Comparison of ENCODE assay signal across 13 mouse cellular contexts in the genomic region with DNA sequence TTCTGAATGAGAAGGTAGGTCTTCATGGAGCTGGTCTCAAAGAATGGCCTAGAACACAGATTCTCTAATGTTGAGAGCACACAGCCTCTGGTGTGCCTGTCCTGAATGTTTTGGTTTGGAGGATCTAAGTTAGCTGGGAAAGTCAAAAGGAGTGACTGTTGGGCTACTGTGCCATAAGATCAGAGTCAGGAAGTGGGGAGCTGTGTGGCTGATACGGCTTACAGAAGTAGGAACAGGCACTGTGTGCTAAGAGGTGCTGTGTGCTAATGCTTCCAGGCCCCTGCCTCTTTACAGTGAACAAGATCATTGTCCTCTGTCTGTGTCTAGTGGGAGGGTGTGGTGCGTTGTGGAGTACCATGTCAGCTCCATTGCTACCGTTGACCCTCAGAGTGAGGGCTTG. TPM values are rescaled to one million over a fixed set of nuclear protein-coding genes. Genes with fewer than 3 reads are reported as not detected.
DNase-seq lines count a peak whose midpoint lies in the region; ATAC-seq and TF ChIP-seq lines count a peak whose summit lies in the region.
"Had no signal": no experiment of that assay in that cellular context is flagged by ENCODE, and none has a peak within 500 bp of the region (broad histone marks: within the 10 kb centered on the region; RNA-seq: fewer than 3 reads in every experiment).

No protein-coding gene starts in this region.

- TF ChIP-seq EP300 in liver, postnatal 0 days (IDR thresholded peaks at IDR 0.05; ENCODE audit: low read depth): no peak

- intact Hi-C loops in gastrocnemius, postnatal 14 days (cut with DNase I; ENCODE audit: low total_unique reads): no loop called here

- no peak overlapping the region for H3K9ac ChIP-seq in liver, postnatal 0 days (replicated peaks)
- no peak overlapping the region for H3K9ac ChIP-seq in liver, embryonic 11.5 days (ENCODE audit: low read depth, low read length)
- no peak overlapping the region for H3K9ac ChIP-seq in heart, embryonic 11.5 days (ENCODE audit: low read depth, low read length)
- H3K9ac ChIP-seq: heart, embryonic 15.5 days had no signal

- ATAC-seq in liver, postnatal 0 days: no peak
- no peak for ATAC-seq in liver, embryonic 11.5 days (replicated peaks; ENCODE audit: low FRiP score)
- peak; percentile 62 for ATAC-seq in megakaryocyte, adult 5-6 weeks (ENCODE audit: poor library complexity, severe bottlenecking)
- ATAC-seq in heart, embryonic 11.5 days (replicated peaks; ENCODE audit: insufficient number of reproducible peaks, low FRiP score, low TSS enrichment): no peak

- 0 out of 2 replicates have a peak overlapping the region, but pooled peaks have one; percentile 10 for H3K4me3 ChIP-seq in liver, postnatal 0 days (ENCODE audit: low read depth, low read length)
- H3K4me3 ChIP-seq in liver, embryonic 11.5 days (ENCODE audit: low read depth, low read length): no peak overlapping the region
- no peak overlapping the region for H3K4me3 ChIP-seq in heart, embryonic 11.5 days (ENCODE audit: low read depth, low read length)
- H3K4me3 ChIP-seq: heart, embryonic 15.5 days had no signal

- WGBS in liver, postnatal 0 days (ENCODE audit: insufficient replicate concordance): 46% methylated on average over 3 of the region's 3 CpGs
- 65% methylated on average over 3 of the region's 3 CpGs for WGBS in liver, embryonic 11.5 days
- WGBS in heart, embryonic 11.5 days (ENCODE audit: insufficient replicate concordance): 83% methylated on average over 3 of the region's 3 CpGs

- no peak for DNase-seq in liver, postnatal 0 days
- no peak for DNase-seq in liver, embryonic 11.5 days (ENCODE audit: low spot score)
- peak; percentile 43 for DNase-seq in MEL-GATA-1-ER (ENCODE audit: extremely low read depth, low read depth)
- DNase-seq in thymus, postnatal 4 days: peak; percentile 33
- DNase-seq in gastrocnemius, postnatal 14 days: no peak
- DNase-seq: adrenal gland, postnatal 36 days; cerebellum, postnatal 10 days; gastrocnemius, postnatal 36 days; kidney, postnatal 25 days; layer of hippocampus, adult 9-11 months had no signal

- peaks cover 58% of the 10 kb centered on the region for H3K4me1 ChIP-seq in liver, postnatal 0 days (ENCODE audit: insufficient read depth)
- peaks cover 20% of the 10 kb centered on the region for H3K4me1 ChIP-seq in liver, embryonic 11.5 days (replicated peaks; ENCODE audit: control insufficient read depth, insufficient read depth, low read length)
- H3K4me1 ChIP-seq in heart, embryonic 11.5 days (ENCODE audit: control insufficient read depth, insufficient read depth, low read length): peaks cover 58% of the 10 kb centered on the region

- no peaks in the 10 kb centered on the region for H3K27me3 ChIP-seq in liver, postnatal 0 days (ENCODE audit: insufficient read depth, low read length)
- H3K27me3 ChIP-seq in liver, embryonic 11.5 days (replicated peaks; ENCODE audit: control insufficient read depth, insufficient read depth, low read length): no peaks in the 10 kb centered on the region
- no peaks in the 10 kb centered on the region for H3K27me3 ChIP-seq in heart, embryonic 11.5 days (ENCODE audit: control insufficient read depth, insufficient read depth, low read length)
- H3K27me3 ChIP-seq: heart, embryonic 15.5 days had no signal

- H3K4me2 ChIP-seq in liver, postnatal 0 days (ENCODE audit: low read depth, low read length): peak overlapping the region; percentile 36
- no peak overlapping the region for H3K4me2 ChIP-seq in liver, embryonic 11.5 days
- H3K4me2 ChIP-seq in heart, embryonic 11.5 days: no peak overlapping the region
- H3K4me2 ChIP-seq: heart, embryonic 15.5 days had no signal

- peak overlapping the region; percentile 83 for H3K27ac ChIP-seq in liver, postnatal 0 days (ENCODE audit: low read depth)
- no peak overlapping the region for H3K27ac ChIP-seq in liver, embryonic 11.5 days (ENCODE audit: low read depth, low read length)
- no peak overlapping the region for H3K27ac ChIP-seq in heart, embryonic 11.5 days (ENCODE audit: low read depth, low read length)
- H3K27ac ChIP-seq: heart, embryonic 15.5 days had no signal

- H3K36me3 ChIP-seq in liver, postnatal 0 days (replicated peaks; ENCODE audit: insufficient read depth, low read length): peaks cover 4% of the 10 kb centered on the region; the same call in 1 of the 2 replicates
- no peaks in the 10 kb centered on the region for H3K36me3 ChIP-seq in liver, embryonic 11.5 days (ENCODE audit: control insufficient read depth, insufficient read depth, low read length)
- no peaks in the 10 kb centered on the region for H3K36me3 ChIP-seq in heart, embryonic 11.5 days (ENCODE audit: control insufficient read depth, insufficient read depth, low read length)
- H3K36me3 ChIP-seq: heart, embryonic 15.5 days had no signal

- H3K9me3 ChIP-seq in liver, postnatal 0 days (ENCODE audit: low read length): no peaks in the 10 kb centered on the region
- H3K9me3 ChIP-seq in liver, embryonic 11.5 days (ENCODE audit: control insufficient read depth, low read length): no peaks in the 10 kb centered on the region
- H3K9me3 ChIP-seq in heart, embryonic 11.5 days (replicated peaks; ENCODE audit: control insufficient read depth, low read length): no peaks in the 10 kb centered on the region
- H3K9me3 ChIP-seq: heart, embryonic 15.5 days had no signal

- no peak for TF ChIP-seq CTCF in liver, postnatal 0 days (IDR thresholded peaks at IDR 0.05; ENCODE audit: low read depth)

RNA-seq across cellular contexts. Expression of gene Inpp5a, which starts 12.0 kb away (rescaled TPM):
- 6.0 and 6.9 TPM in 2 replicates for polyA plus RNA-seq in liver, postnatal 0 days (2015; fragmentation: Nextera tagmentation; extraction: Ambion mirVana)
- polyA plus RNA-seq in liver, embryonic 11.5 days (2014; fragmentation: Nextera tagmentation; extraction: Ambion mirVana): 11.8 and 14.3 TPM in 2 replicates
- total RNA-seq in megakaryocyte, adult 5-6 weeks (2015): 11.4 and 11.9 TPM in 2 replicates
- 7.6 and 10.5 TPM in 2 replicates for total RNA-seq in megakaryocyte, adult 5-6 weeks (2017)
- 10 to 100 TPM; 36.5 to 39.8 TPM for total RNA-seq in gastrocnemius, postnatal 14 days (2021)
- polyA plus RNA-seq in heart, embryonic 11.5 days (2014; fragmentation: Nextera tagmentation; extraction: Ambion mirVana): 69.8 and 74.4 TPM in 2 replicates

Comparison
In these comparisons a context has a peak if more than half of its experiments do, and no peak if none do; other contexts are left out.
1. DNase-seq: peak in MEL-GATA-1-ER (single experiment) and thymus, postnatal 4 days (single experiment); none in liver, postnatal 0 days (single experiment), liver, embryonic 11.5 days (single experiment) and gastrocnemius, postnatal 14 days (single experiment).